Mouse (Mus musculus) effector memory CD4-positive, alpha-beta T cell, adult 5 months (primary cell): ENCODE results near the gene Zfp275. TPM values are rescaled to one million over a fixed set of nuclear protein-coding genes. Genes with fewer than 3 reads are reported as not detected.

Source experiments
- polyA plus RNA-seq: library from polyadenylated mRNA; unstranded; fragments of 100-300 nt; shearing (Covaris generic); gene quantifications from one replicate; pipeline ENCODE4 v1.2.1, GENCODE M21; 2017

The Zfp275 gene
- polyA plus RNA-seq = 12.1 TPM

GRCm38 (mm10) chrX:73342483-73342895, at the start of gene Zfp275:
Zfp275 (plus strand) TSS chrX:73342621.

GRCm38 (mm10) chrX:73292876-73293275, 49.5 kb upstream of the Zfp275 start, which contains the start of the genes Xlr5a and Xlr5c:
Xlr5a (minus strand) TSS chrX:73292976.
Xlr5c (minus strand) TSS chrX:73292976.

GRCm38 (mm10) chrX:73336740-73337139, 5.7 kb upstream of the Zfp275 start, which contains the start of gene Gm45015:
Gm45015 (minus strand) TSS chrX:73336840.

DNA sequence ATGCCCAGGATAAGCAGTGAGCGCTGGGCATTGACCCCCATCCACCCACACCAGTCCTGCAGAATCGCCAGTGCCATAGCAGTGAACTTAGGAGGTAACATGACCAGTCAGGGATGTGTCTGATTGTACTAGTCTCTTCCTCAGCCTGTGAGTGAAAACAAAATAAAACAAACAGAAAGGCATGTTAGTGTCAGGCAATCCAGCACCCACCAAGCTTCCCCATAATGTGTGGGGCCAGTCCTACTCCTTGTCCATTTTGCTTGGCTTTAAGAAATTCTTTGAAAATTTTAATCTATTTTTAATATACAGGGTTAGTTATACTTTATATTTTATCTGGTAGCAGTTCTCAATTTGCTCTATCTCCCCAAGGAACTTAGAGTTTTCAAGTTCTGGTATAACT, 56.2 kb downstream of the Zfp275 start, which contains the start of gene Gm18336:
Gene Gm18336 (minus strand): TSS at position 101 of the 400 bp plus-strand sequence.

Other genes starting within 250 kb of the Zfp275 start
- 3.0 TPM for gene Xlr3a, start 245.5 kb upstream of the Zfp275 start, polyA plus RNA-seq
- gene Gm14685, start 225.6 kb upstream of the Zfp275 start, polyA plus RNA-seq = 0.39 TPM
- gene Xlr5b, start 193.8 kb upstream of the Zfp275 start, polyA plus RNA-seq = not detected
- not detected for gene DXBay18, start 193.2 kb upstream of the Zfp275 start, polyA plus RNA-seq
- gene Spin2d, start 165.6 kb upstream of the Zfp275 start, polyA plus RNA-seq = not detected
- gene Xlr3b, start 150.4 kb upstream of the Zfp275 start, polyA plus RNA-seq = 33.5 TPM
- 155 TPM for gene Xlr4b, start 128.3 kb upstream of the Zfp275 start, polyA plus RNA-seq
- gene F8a, start 114.3 kb upstream of the Zfp275 start, polyA plus RNA-seq = 15.8 TPM
- gene Xlr4c, start 99.5 kb upstream of the Zfp275 start, polyA plus RNA-seq = 66.2 TPM
- not detected for gene Xlr3c, start 77.2 kb upstream of the Zfp275 start, polyA plus RNA-seq
- not detected for gene Xlr5a, start 49.6 kb upstream of the Zfp275 start, polyA plus RNA-seq
- gene Xlr5c, start 49.6 kb upstream of the Zfp275 start, polyA plus RNA-seq = not detected
- gene Gm45015, start 5.8 kb upstream of the Zfp275 start, polyA plus RNA-seq = not detected
- gene Gm18336, start 56.1 kb downstream of the Zfp275 start, polyA plus RNA-seq = not detected
- gene Zfp92, start 68.5 kb downstream of the Zfp275 start, polyA plus RNA-seq = not detected
- gene Trex2, start 92.7 kb downstream of the Zfp275 start, polyA plus RNA-seq = not detected
- gene Haus7, start 116.4 kb downstream of the Zfp275 start, polyA plus RNA-seq = 23.8 TPM
- not detected for gene Bgn, start 141.0 kb downstream of the Zfp275 start, polyA plus RNA-seq
- not detected for gene Atp2b3, start 160.5 kb downstream of the Zfp275 start, polyA plus RNA-seq